Mouse (Mus musculus) intestine, embryonic 14.5 days (tissue): Measurements from ENCODE around the gene Pgs1. TPM values are rescaled to one million over a fixed set of nuclear protein-coding genes. Genes with fewer than 3 reads are reported as not detected.

Source experiments
- ATAC-seq: fragments of 200-750 bp; cut with Nextera tagmentation; replicated peaks from 2 replicates; pipeline ENCODE4 v1.8.0; 2017; ENCODE audit warnings: low read depth, moderate number of reproducible peaks, moderate TSS enrichment, moderate library complexity; ENCODE audit not compliant: low FRiP score, low TSS enrichment
- DNase-seq: peaks from one replicate; pipeline ENCODE4 v3.0.0-alpha.2; 2018; ENCODE audit warnings: low spot score
- H3K27ac ChIP-seq: fragments of 300-500 bp; sonication (generic); 2 replicates; pipeline ENCODE4 v1.5.1; 2014; ENCODE audit warnings: low read depth, mild to moderate bottlenecking, control low read depth
- H3K27me3 ChIP-seq: fragments of 300-500 bp; sonication (generic); replicated peaks from 2 replicates; pipeline ENCODE4 v1.6.1; 2014; ENCODE audit warnings: low read length, control low read depth; ENCODE audit not compliant: control insufficient read depth, insufficient read depth
- H3K36me3 ChIP-seq: fragments of 300-500 bp; sonication (generic); 2 replicates; pipeline ENCODE4 v1.6.1; 2014; ENCODE audit warnings: low read length, control low read depth; ENCODE audit not compliant: control insufficient read depth, insufficient read depth
- H3K4me1 ChIP-seq: fragments of 300-500 bp; sonication (generic); replicated peaks from 2 replicates; pipeline ENCODE4 v1.6.1; 2014; ENCODE audit warnings: low read length, control low read depth, mixed read lengths; ENCODE audit not compliant: control insufficient read depth, insufficient read depth
- H3K4me2 ChIP-seq: fragments of 300-500 bp; sonication (generic); 2 replicates; pipeline ENCODE4 v1.6.1; 2014; ENCODE audit warnings: low read length
- H3K4me3 ChIP-seq: fragments of 300-500 bp; sonication (generic); 2 replicates; pipeline ENCODE4 v1.5.1; 2014; ENCODE audit warnings: low read depth, low read length, control low read depth, mixed read lengths
- H3K9ac ChIP-seq: fragments of 300-500 bp; sonication (generic); 2 replicates; pipeline ENCODE4 v1.6.1; 2014; ENCODE audit warnings: mild to moderate bottlenecking, low read length
- H3K9me3 ChIP-seq: fragments of 300-500 bp; sonication (generic); 2 replicates; pipeline ENCODE4 v1.6.1; 2016; ENCODE audit warnings: low read length, control low read depth; ENCODE audit not compliant: control insufficient read depth
- WGBS: fragments of 180-500 bp; shearing (Covaris S2); extraction: QIAGEN DNeasy Blood & Tissue Kit; methylation state at CpG from one replicate; pipeline ENCODE4 v1.1.7; 2014; 5-methylcytosine and 5-hydroxymethylcytosine counted together
- polyA plus RNA-seq: library from polyadenylated mRNA; unstranded; fragments of >200 nt; fragmentation: Nextera tagmentation; extraction: Ambion mirVana; gene quantifications from 2 replicates; pipeline ENCODE4 v1.2.1, GENCODE M21; 2014

Gene Pgs1
- polyA plus RNA-seq, 1 experiment from 2014 or later: 31.6 TPM

DNA sequence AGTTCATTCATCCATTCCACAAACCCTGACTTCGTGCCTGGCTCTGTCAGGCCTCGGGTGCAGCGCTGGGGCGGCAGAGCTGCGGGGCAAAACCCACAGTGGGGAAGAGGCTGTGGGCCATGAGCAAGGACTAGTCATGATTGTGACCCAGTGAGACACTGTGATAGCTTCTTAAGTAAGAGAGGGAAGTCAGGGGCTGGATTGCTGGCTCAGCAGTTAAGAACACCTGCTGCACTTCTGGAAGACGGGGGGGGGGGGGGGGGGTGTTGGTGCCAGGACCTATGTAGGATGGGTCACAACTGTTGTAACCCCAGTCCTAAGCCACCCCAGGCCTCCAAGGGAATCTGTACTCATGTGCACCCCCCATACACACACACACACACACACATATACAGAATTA is 15.0 kb upstream of the Pgs1 start:
- H3K9me3 ChIP-seq: no peaks in the 10 kb centered on the region
- peaks cover 39% of the 10 kb centered on the region for H3K4me1 ChIP-seq

DNA sequence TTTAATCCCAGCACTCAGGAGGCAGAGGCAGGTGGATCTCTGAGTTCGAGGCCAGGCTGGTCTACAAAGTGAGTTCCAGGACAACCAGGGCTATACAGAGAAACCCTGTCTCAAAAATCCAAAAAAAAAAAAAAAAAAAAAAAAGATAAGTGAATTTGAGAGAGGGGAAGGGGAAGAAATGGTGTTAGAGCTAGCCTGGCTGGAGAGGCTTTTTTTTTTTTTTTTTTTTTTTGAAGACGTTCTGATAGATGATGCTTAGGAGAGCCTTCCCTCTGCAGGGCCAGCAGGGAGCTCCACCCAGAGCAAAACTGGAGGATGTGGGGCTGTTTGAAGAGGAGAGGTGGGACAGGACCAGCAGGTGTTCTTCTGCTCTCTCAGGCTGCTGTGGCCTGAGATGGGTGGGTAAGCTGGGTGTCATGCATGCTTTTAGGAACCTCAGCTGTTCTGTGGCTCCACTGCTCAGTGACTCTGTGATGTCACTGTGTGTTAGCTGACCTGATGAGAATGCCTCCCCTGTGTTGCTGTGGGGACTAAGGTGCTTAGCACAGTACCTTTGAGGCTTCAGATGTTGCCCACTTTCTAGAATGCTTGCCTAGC is 14.3 kb upstream of the Pgs1 start:
- WGBS: 49% methylated on average over 2 of the region's 2 CpGs
- no peaks in the 10 kb centered on the region for H3K9me3 ChIP-seq
- no peak overlapping the region for H3K4me2 ChIP-seq
- ATAC-seq: no peak
- no peak overlapping the region for H3K27ac ChIP-seq
- peaks cover under 1% of the 10 kb centered on the region; the same call in 1 of the 2 replicates for H3K36me3 ChIP-seq
- DNase-seq: no peak
- 0 out of 2 replicates have a peak, but pooled peaks cover 3% of the 10 kb centered on the region for H3K27me3 ChIP-seq
- H3K4me1 ChIP-seq: peaks cover 33% of the 10 kb centered on the region
- H3K9ac ChIP-seq: no peak overlapping the region
- no peak overlapping the region for H3K4me3 ChIP-seq

More for the DNA sequence above, 15.0 kb upstream of the Pgs1 start:
- peaks cover 4% of the 10 kb centered on the region; the same call in 1 of the 2 replicates for H3K36me3 ChIP-seq
- H3K27ac ChIP-seq: no peak overlapping the region
- ATAC-seq (no peak), DNase-seq (no peak)
- H3K27me3 ChIP-seq: 0 out of 2 replicates have a peak, but pooled peaks cover 3% of the 10 kb centered on the region
- 87% methylated on average over 5 of the region's 6 CpGs for WGBS
- H3K4me2 ChIP-seq: no peak overlapping the region
- H3K9ac ChIP-seq: no peak overlapping the region
- H3K4me3 ChIP-seq: no peak overlapping the region

DNA sequence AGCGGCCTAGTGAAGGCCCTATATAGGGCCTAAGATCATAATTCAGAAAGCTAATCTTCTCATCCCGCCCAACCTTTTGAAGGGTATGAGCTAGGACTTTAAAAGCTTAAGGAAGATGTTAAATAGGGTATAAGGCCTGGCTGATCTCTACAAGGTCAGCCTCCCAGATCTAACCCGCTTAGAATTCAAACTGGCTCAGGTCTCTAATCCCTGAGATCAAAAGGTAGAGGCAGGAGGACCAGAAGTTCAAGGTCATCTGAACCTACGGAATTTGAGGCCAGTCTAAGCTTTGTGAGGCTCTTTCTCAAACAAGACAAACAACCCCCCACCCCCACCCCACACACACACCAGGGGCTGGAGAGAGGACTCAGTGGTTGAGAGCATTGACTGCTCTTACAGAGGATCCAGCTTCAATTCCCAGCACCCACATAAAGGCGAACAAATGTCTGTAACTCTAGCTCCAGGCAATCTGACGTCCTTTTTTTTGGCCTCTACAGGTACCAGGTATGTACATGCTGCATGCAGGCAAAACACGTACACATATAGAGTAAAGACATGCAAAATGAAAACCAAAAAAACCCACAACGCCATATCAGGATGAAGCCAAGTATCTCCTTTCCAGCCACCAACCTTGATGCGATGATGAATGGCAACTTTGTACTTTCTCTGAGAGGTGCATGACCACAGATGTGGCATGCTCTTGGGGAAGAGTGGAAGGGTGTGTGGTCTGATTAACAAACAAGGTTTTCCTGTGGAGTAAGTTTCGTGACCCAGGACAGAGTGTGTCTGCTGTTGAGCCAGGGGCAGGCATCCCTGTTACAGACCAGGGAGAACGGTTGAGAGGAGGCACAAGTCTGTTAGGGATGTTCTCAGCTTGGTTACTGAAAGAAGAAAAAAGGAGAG is 13.2 kb upstream of the Pgs1 start:
- Histone ChIP-seq H3K9ac (no peak overlapping the region), H3K36me3 (no peaks in the 10 kb centered on the region), H3K27ac (no peak overlapping the region), H3K27me3 (0 out of 2 replicates have a peak, but pooled peaks cover 3% of the 10 kb centered on the region), H3K9me3 (no peaks in the 10 kb centered on the region), H3K4me2 (no peak overlapping the region), H3K4me1 (peaks cover 21% of the 10 kb centered on the region), H3K4me3 (no peak overlapping the region)
- 74% methylated on average over 11 of the region's 11 CpGs for WGBS
- DNase-seq (no peak), ATAC-seq (no peak)

DNA sequence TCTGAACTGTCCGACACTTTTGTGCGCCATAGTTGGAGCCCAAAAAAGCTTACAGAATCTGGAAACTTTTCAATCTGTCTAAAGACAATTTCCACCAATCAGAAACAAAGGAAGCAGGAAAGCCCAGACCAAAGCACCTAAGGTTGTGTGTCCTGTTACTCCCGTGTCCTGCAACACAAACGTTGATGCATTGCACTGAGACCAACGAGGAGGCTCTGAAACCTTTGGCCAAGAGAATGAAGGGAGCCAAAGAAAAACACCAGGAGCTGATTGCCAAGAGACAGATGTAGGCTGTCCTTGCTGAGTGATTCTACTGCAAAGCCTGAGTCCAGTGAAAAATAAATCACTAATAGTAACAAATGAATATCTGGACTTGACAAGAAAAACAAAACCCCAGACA is 12.5 kb upstream of the Pgs1 start:
- no peak for ATAC-seq
- Histone ChIP-seq H3K4me3 (no peak overlapping the region), H3K9ac (no peak overlapping the region), H3K9me3 (no peaks in the 10 kb centered on the region), H3K4me2 (no peak overlapping the region), H3K27ac (no peak overlapping the region), H3K4me1 (peaks cover 20% of the 10 kb centered on the region), H3K27me3 (0 out of 2 replicates have a peak, but pooled peaks cover 3% of the 10 kb centered on the region), H3K36me3 (no peaks in the 10 kb centered on the region)
- no peak for DNase-seq
- 43% methylated on average over 5 of the region's 5 CpGs for WGBS

DNA sequence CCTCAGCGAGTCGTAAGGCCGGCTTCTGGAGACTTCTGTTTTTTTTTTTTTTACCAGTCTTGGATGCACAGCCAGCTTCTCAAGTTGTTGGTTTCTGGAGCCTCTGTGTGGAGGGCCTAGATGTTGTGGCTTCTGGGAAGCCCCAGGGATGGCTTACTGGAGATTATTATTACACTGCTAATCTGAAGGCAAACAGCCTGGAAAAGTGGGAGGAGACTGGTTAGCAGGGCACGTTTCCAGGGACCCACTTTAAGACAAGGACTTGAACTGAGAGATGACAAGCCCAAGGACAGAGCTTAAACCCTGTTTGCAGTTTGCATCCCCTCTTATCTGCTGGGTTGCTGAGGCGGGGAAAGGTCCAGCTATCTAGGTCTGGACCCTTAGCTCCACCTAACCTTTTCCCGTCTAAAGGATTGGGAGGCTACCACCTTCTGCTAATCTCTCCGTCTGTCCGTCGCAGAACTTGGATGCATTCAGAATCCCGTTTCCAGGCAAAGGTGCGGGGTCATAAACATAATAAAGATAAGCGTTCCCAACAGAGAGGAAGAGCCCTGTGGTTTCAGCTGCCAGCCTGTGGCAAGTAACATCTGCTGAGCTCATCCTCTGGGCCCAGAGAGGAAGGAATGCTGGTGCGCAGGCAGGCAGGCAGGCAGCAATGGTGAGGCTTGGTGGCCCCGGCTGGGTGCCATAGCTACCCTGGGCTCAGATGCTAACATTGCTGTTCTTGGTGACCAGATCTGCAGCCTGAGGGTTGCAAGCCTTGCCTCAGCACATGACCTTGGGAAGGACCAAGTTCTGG is 11.6 kb upstream of the Pgs1 start:
- H3K36me3 ChIP-seq: no peaks in the 10 kb centered on the region
- no peak overlapping the region for H3K9ac ChIP-seq
- H3K27me3 ChIP-seq: 0 out of 2 replicates have a peak, but pooled peaks cover 3% of the 10 kb centered on the region
- 35% methylated on average over 14 of the region's 14 CpGs for WGBS
- no peak for ATAC-seq
- H3K4me3 ChIP-seq: no peak overlapping the region
- no peaks in the 10 kb centered on the region for H3K9me3 ChIP-seq
- H3K4me2 ChIP-seq: no peak overlapping the region
- peak overlapping the region; percentile 7; the same call in 1 of the 2 replicates for H3K27ac ChIP-seq
- no peak for DNase-seq
- H3K4me1 ChIP-seq: peaks cover 20% of the 10 kb centered on the region

DNA sequence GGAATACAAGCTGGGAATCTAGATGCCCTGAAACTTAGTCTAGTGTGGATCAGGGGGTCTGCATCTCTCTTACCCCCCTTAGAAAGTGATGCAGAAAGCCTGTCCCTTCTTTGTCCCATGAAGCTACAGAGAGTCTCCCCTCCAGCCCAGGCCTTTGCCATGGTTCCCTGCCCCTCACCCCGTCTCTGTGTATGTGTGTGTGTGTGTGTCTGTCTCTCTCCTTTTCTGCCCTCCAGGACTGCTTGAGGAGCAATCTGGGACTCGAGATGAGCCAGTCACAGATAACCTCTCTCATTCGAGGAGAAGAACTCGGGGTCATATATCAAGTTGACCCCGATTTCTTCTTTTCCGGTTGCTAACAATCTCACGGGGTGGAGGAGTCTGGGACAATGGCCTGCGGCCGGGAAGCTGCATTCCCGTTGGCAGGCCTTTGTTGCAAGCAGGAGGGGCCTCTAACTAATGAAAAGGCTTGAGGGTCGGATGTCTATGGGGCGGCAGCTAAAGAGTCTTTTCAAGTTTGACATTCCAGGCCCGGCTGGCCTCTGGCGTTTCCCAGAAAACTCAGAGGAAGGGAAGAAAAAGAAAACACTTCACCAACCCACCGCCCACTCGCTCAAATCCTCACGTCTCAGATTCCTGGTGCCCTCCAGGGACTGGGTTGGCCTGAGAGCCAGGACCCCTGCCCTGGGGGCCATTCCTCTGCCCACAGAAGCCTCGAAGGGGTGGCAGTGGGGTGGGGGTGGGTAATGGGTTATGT is 10.7 kb upstream of the Pgs1 start:
- DNase-seq (no peak), ATAC-seq (no peak)
- Histone ChIP-seq H3K9me3 (no peaks in the 10 kb centered on the region), H3K27ac (peak overlapping the region; percentile 27; the same call in 1 of the 2 replicates), H3K4me2 (no peak overlapping the region), H3K9ac (no peak overlapping the region), H3K27me3 (0 out of 2 replicates have a peak, but pooled peaks cover 3% of the 10 kb centered on the region), H3K4me3 (no peak overlapping the region), H3K36me3 (no peaks in the 10 kb centered on the region), H3K4me1 (peaks cover 17% of the 10 kb centered on the region)
- WGBS: 19% methylated on average over 18 of the region's 18 CpGs

DNA sequence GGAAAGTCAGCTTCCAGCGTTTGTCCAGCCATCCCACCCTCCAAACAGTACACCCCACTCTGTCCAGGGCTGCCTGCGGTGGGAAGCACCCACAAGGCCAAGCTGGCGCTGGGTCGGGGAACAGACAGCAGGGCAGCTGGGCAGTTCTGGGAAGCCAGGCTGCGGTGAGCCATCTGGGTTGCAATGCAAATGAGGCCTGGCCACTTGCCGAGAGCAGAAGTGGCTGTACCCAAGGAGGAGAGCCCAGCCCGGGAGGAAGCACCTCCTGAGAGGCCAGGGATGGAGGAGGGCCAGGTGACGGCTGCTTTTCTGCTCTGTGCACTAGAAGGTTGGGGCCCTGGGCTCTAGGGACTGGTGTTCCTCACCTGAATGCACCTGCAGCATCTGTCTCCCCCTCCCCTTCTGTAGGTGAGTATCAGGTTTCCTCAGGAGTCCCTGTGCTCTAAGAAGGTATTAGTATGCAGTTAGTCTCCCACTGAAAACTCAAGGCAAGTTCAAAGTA is 10.0 kb upstream of the Pgs1 start:
- Histone ChIP-seq H3K9me3 (no peaks in the 10 kb centered on the region), H3K27ac (no peak overlapping the region), H3K4me2 (no peak overlapping the region), H3K36me3 (no peaks in the 10 kb centered on the region), H3K4me3 (no peak overlapping the region), H3K27me3 (0 out of 2 replicates have a peak, but pooled peaks cover 3% of the 10 kb centered on the region), H3K9ac (no peak overlapping the region), H3K4me1 (peaks cover 17% of the 10 kb centered on the region)
- ATAC-seq (no peak), DNase-seq (no peak)
- WGBS: 31% methylated on average over 8 of the region's 8 CpGs
